Mouse (Mus musculus) CH12.LX (cell line): ENCODE measurements at regions not wholly inside any gene's neighbourhood (a gene's known extent, or its start where the extent isn't known, plus 50 kb on each side); places are given as distances from the start of the nearest gene placed in this dataset.
A peak's percentile ranks its signal among the peaks of the same experiment; 100 is the strongest.

ENCODE experiments used
- DNase-seq: peaks from one replicate; pipeline ENCODE4 v3.0.0-alpha.2; 2013; ENCODE audit errors: extremely low read depth
- H3K27ac ChIP-seq: 2 replicates; pipeline ENCODE4 v1.5.1; 2012; ENCODE audit warnings: low read depth, mild to moderate bottlenecking, control low read depth, moderate library complexity; ENCODE audit not compliant: insufficient read depth
- H3K27me3 ChIP-seq: replicated peaks from 2 replicates; pipeline ENCODE3; 2012; ENCODE audit warnings: inconsistent platforms
- H3K36me3 ChIP-seq, 2 experiments: replicated peaks in 1 of 2; 2 replicates each; pipeline versions ENCODE3 to v1.6.1; 2012; ENCODE audit warnings: inconsistent platforms in 1 of 2, low read length in 1 of 2, mild to moderate bottlenecking in 1 of 2, mixed read lengths in 1 of 2, moderate library complexity in 1 of 2; ENCODE audit not compliant: control insufficient read depth in 1 of 2, insufficient read depth in 1 of 2
- H3K4me1 ChIP-seq, 2 experiments: 2 replicates each; pipeline ENCODE4 v1.6.1; 2012; ENCODE audit warnings: inconsistent platforms in 1 of 2, moderate library complexity in 1 of 2; ENCODE audit not compliant: insufficient read depth in 2 of 2, control insufficient read depth in 1 of 2
- H3K4me2 ChIP-seq: 2 replicates; pipeline ENCODE4 v1.6.1; 2012; ENCODE audit warnings: low read depth, mild to moderate bottlenecking, control low read depth; ENCODE audit not compliant: poor library complexity, insufficient read depth, severe bottlenecking
- H3K4me3 ChIP-seq, 3 experiments: fragments of 150-350 bp in 1 of 3; sonication (generic) in 1 of 3; replicated peaks in 1 of 3; 2 replicates each; pipeline versions ENCODE3 to v1.5.1; 2011 to 2012; ENCODE audit warnings: low read depth in 2 of 3, low read length in 2 of 3, mild to moderate bottlenecking in 2 of 3, moderate library complexity in 2 of 3, control low read depth in 1 of 3, improper control_type of control experiment in 1 of 3, inconsistent platforms in 1 of 3, mixed read lengths in 1 of 3; ENCODE audit not compliant: poor library complexity in 1 of 3
- H3K79me2 ChIP-seq: replicated peaks from 2 replicates; pipeline ENCODE4 v1.6.1; 2012; ENCODE audit warnings: mild to moderate bottlenecking, moderate library complexity; ENCODE audit not compliant: control insufficient read depth, poor library complexity, insufficient read depth, severe bottlenecking; ENCODE audit errors: extremely low read depth
- H3K9ac ChIP-seq: 2 replicates; pipeline ENCODE4 v1.6.1; 2012; ENCODE audit warnings: low read depth, mild to moderate bottlenecking, control low read depth, moderate library complexity; ENCODE audit not compliant: insufficient read depth
- H3K9me3 ChIP-seq: replicated peaks from 2 replicates; pipeline ENCODE3; 2012; ENCODE audit warnings: low read length, inconsistent platforms, mixed read lengths
- BHLHE40 ChIP-seq: IDR thresholded peaks from 2 replicates; pipeline ENCODE4 v1.6.1; 2011; ENCODE audit warnings: mild to moderate bottlenecking, low read depth, low read length, improper control_type of control experiment
- CHD1 ChIP-seq: IDR thresholded peaks from 2 replicates; pipeline ENCODE4 v1.6.1; 2012; ENCODE audit warnings: low read depth, low read length, improper control_type of control experiment, inconsistent platforms
- CHD2 ChIP-seq: IDR thresholded peaks from 2 replicates; pipeline ENCODE4 v1.6.1; 2011; ENCODE audit warnings: low read length, improper control_type of control experiment
- CTCF ChIP-seq, 2 experiments: IDR thresholded peaks in 1 of 2; conservative IDR thresholded peaks in 1 of 2; 2 replicates each; pipeline ENCODE4 v1.5.1; 2011 to 2012; ENCODE audit warnings: low read depth in 2 of 2, low read length in 2 of 2, improper control_type of control experiment in 1 of 2, inconsistent platforms in 1 of 2, mild to moderate bottlenecking in 1 of 2, moderate library complexity in 1 of 2
- E2F4 ChIP-seq: IDR thresholded peaks from 2 replicates; pipeline ENCODE4 v1.6.1; 2011; ENCODE audit warnings: low read depth, low read length, improper control_type of control experiment; ENCODE audit not compliant: insufficient replicate concordance
- ELF1 ChIP-seq: IDR thresholded peaks from 2 replicates; pipeline ENCODE4 v1.6.1; 2014; ENCODE audit warnings: low read depth, mild to moderate bottlenecking, inconsistent platforms, low read length, improper control_type of control experiment
- ETS1 ChIP-seq: conservative IDR thresholded peaks from 2 replicates; pipeline ENCODE4 v1.6.1; 2012; ENCODE audit warnings: low read depth, mild to moderate bottlenecking, inconsistent platforms, low read length, improper control_type of control experiment, moderate library complexity
- GABPA ChIP-seq: IDR thresholded peaks from 2 replicates; pipeline ENCODE4 v1.6.1; 2012; ENCODE audit warnings: low read depth, low read length, improper control_type of control experiment, inconsistent platforms; ENCODE audit not compliant: insufficient replicate concordance
- JUND ChIP-seq: conservative IDR thresholded peaks from 2 replicates; pipeline ENCODE4 v1.6.1; 2011; ENCODE audit warnings: low read depth, low read length, improper control_type of control experiment
- MYC ChIP-seq: IDR thresholded peaks from 2 replicates; pipeline ENCODE4 v1.6.1; 2011; ENCODE audit warnings: low read depth, mild to moderate bottlenecking, improper control_type of control experiment, low read length
- NRF1 ChIP-seq: IDR thresholded peaks from 2 replicates; pipeline ENCODE4 v1.6.1; 2014; ENCODE audit warnings: low read depth, mild to moderate bottlenecking, inconsistent platforms, low read length, improper control_type of control experiment, moderate library complexity
- POLR2A ChIP-seq: IDR thresholded peaks from 2 replicates; pipeline ENCODE4 v1.6.1; 2011; ENCODE audit warnings: low read depth, mild to moderate bottlenecking, improper control_type of control experiment, low read length
- POLR2AphosphoS2 ChIP-seq: IDR thresholded peaks from 2 replicates; pipeline ENCODE4 v1.6.1; 2011; ENCODE audit warnings: low read depth, low read length, improper control_type of control experiment
- RAD21 ChIP-seq: IDR thresholded peaks from 2 replicates; pipeline ENCODE4 v1.6.1; 2011; ENCODE audit warnings: low read depth, mild to moderate bottlenecking, low read length, improper control_type of control experiment, moderate library complexity
- SIN3A ChIP-seq: IDR thresholded peaks from 2 replicates; pipeline ENCODE4 v1.6.1; 2012; ENCODE audit warnings: low read length, improper control_type of control experiment, inconsistent platforms
- SMC3 ChIP-seq: IDR thresholded peaks from 2 replicates; pipeline ENCODE4 v1.6.1; 2011; ENCODE audit warnings: low read depth, low read length, improper control_type of control experiment
- TCF12 ChIP-seq: IDR thresholded peaks from 2 replicates; pipeline ENCODE4 v1.6.1; 2014; ENCODE audit warnings: low read depth, mild to moderate bottlenecking, inconsistent platforms, low read length, improper control_type of control experiment
- ZMIZ1 ChIP-seq: IDR thresholded peaks from 2 replicates; pipeline ENCODE4 v1.6.1; 2012; ENCODE audit warnings: low read depth, mild to moderate bottlenecking, inconsistent platforms, low read length, improper control_type of control experiment
- dilution Hi-C: fragments of 300-500 bp; cut with MboI; formaldehyde crosslinking; loops from 2 replicates; pipeline ENCODE4 v1.14.3; 2020; ENCODE audit warnings: low sequenced_read_pairs; ENCODE audit not compliant: extremely low pct_unique_long_range_greater_than_20kb, extremely low pct_ligation_motif_present
- in situ Hi-C: fragments of 300-500 bp; cut with MboI; formaldehyde crosslinking; loops from 3 replicates; pipeline ENCODE4 v1.14.3; 2019; ENCODE audit warnings: low sequenced_read_pairs, low pct_ligation_motif_present, low pct_unique_long_range_greater_than_20kb, mixed read lengths

- no peak overlapping the region for H3K9ac ChIP-seq
- no peak overlapping the region for H3K27ac ChIP-seq
- no peaks in the 10 kb centered on the region for H3K36me3 ChIP-seq
- TF ChIP-seq CHD1 (no peak), JUND (no peak), SIN3A (no peak), ZMIZ1 (no peak), TCF12 (no peak), NRF1 (no peak), MYC (no peak), GABPA (no peak), BHLHE40 (no peak), CHD2 (no peak), SMC3 (no peak)
- H3K9me3 ChIP-seq: peaks cover 6% of the 10 kb centered on the region
- H3K27me3 ChIP-seq: no peaks in the 10 kb centered on the region
- peaks cover 0 to 12% of the 10 kb centered on the region in 2 experiments; a peak in 3 of 4 replicates for H3K4me1 ChIP-seq
- H3K79me2 ChIP-seq: no peaks in the 10 kb centered on the region
- DNase-seq: no peak
- H3K4me3 ChIP-seq: no peak overlapping the region
- dilution Hi-C loops (no loop called here), in situ Hi-C loops (no loop called here)
- H3K4me2 ChIP-seq: no peak overlapping the region
Measured at GRCm38 (mm10) chr7:113069336-113069924, 115.7 kb downstream of the Rassf10 start.

GRCm38 (mm10) chr7:113071418-113071817 is 117.7 kb downstream of the Rassf10 start:
- peaks cover 6% of the 10 kb centered on the region for H3K9me3 ChIP-seq
- no peaks in the 10 kb centered on the region for H3K27me3 ChIP-seq
- no peaks in the 10 kb centered on the region for H3K79me2 ChIP-seq
- H3K4me1 ChIP-seq: peaks cover 0 to 25% of the 10 kb centered on the region in 2 experiments; a peak in 3 of 4 replicates
- H3K4me3 ChIP-seq: no peak overlapping the region
- no peak overlapping the region for H3K9ac ChIP-seq
- H3K36me3 ChIP-seq: no peaks in the 10 kb centered on the region
- TF ChIP-seq E2F4: no peak
- DNase-seq: no peak
- dilution Hi-C loops (no loop called here), in situ Hi-C loops (no loop called here)
- H3K27ac ChIP-seq: no peak overlapping the region
- no peak overlapping the region for H3K4me2 ChIP-seq

GRCm38 (mm10) chr7:113073781-113074180 is 120.0 kb downstream of the Rassf10 start:
- dilution Hi-C loops (no loop called here), in situ Hi-C loops (no loop called here)
- peak; percentile 72 for DNase-seq

More at GRCm38 (mm10) chr7:113073781-113074180, 120.0 kb downstream of the Rassf10 start:
- H3K27me3 ChIP-seq: no peaks in the 10 kb centered on the region
- no peaks in the 10 kb centered on the region for H3K79me2 ChIP-seq
- H3K36me3 ChIP-seq: no peaks in the 10 kb centered on the region
- no peak overlapping the region for H3K27ac ChIP-seq
- no peak overlapping the region for H3K9ac ChIP-seq
- H3K4me1 ChIP-seq: peaks cover 0 to 25% of the 10 kb centered on the region in 2 experiments; a peak in 3 of 4 replicates
- H3K9me3 ChIP-seq: peaks cover 6% of the 10 kb centered on the region
- TF ChIP-seq POLR2A (no peak), ELF1 (no peak), CTCF (conservative IDR thresholded peaks at IDR 0.05 in 1 of 2, IDR thresholded peaks at IDR 0.05 in 1 of 2; ENCODE audit: low read depth in 2 of 2, low read length in 2 of 2) (peak in 1 of 2 experiments; percentile 34; a peak in 1 of 4 replicates), SMC3 (peak; percentile 47), ETS1 (peak; percentile 37; the same call in 1 of the 2 replicates), BHLHE40 (0 out of 2 replicates have a peak, but pooled peaks have one; percentile 6), POLR2AphosphoS2 (no peak), RAD21 (peak; percentile 31), TCF12 (no peak)
- H3K4me2 ChIP-seq: peak overlapping the region; percentile 21; the same call in 1 of the 2 replicates
- no peak overlapping the region for H3K4me3 ChIP-seq
